Mouse (Mus musculus) hindbrain, embryonic 11.5 days (tissue): ENCODE results near the gene Wipf1. TPM values are rescaled to one million over a fixed set of nuclear protein-coding genes. Genes with fewer than 3 reads are reported as not detected.

Experiments used
- ATAC-seq: fragments of 200-750 bp; cut with Nextera tagmentation; 2 replicates; pipeline ENCODE4 v1.8.0; 2017; ENCODE audit warnings: mild to moderate bottlenecking, moderate TSS enrichment, moderate library complexity; ENCODE audit not compliant: low FRiP score
- DNase-seq: peaks from one replicate; pipeline ENCODE4 v3.0.0-alpha.2; 2015; ENCODE audit warnings: low spot score
- H3K27ac ChIP-seq: fragments of 300-500 bp; sonication (generic); 2 replicates; pipeline ENCODE4 v1.5.1; 2014; ENCODE audit warnings: mild to moderate bottlenecking, low read depth, low read length
- H3K27me3 ChIP-seq: fragments of 300-500 bp; sonication (generic); 2 replicates; pipeline ENCODE4 v1.6.1; 2014; ENCODE audit warnings: mild to moderate bottlenecking, low read length, moderate library complexity, mixed read lengths; ENCODE audit not compliant: control insufficient read depth, insufficient read depth
- H3K36me3 ChIP-seq: fragments of 300-500 bp; sonication (generic); 2 replicates; pipeline ENCODE4 v1.6.1; 2014; ENCODE audit warnings: mild to moderate bottlenecking, low read length, moderate library complexity, mixed read lengths; ENCODE audit not compliant: control insufficient read depth, insufficient read depth
- H3K4me1 ChIP-seq: fragments of 300-500 bp; sonication (generic); replicated peaks from 2 replicates; pipeline ENCODE4 v1.6.1; 2014; ENCODE audit warnings: low read length, mixed read lengths; ENCODE audit not compliant: control insufficient read depth, insufficient read depth
- H3K4me2 ChIP-seq: fragments of 300-500 bp; sonication (generic); replicated peaks from 2 replicates; pipeline ENCODE4 v1.6.1; 2014; ENCODE audit warnings: mild to moderate bottlenecking, low read depth, low read length
- H3K4me3 ChIP-seq: fragments of 300-500 bp; sonication (generic); 2 replicates; pipeline ENCODE4 v1.5.1; 2014; ENCODE audit warnings: low read depth, low read length
- H3K9ac ChIP-seq: fragments of 300-500 bp; sonication (generic); 2 replicates; pipeline ENCODE4 v1.6.1; 2014; ENCODE audit warnings: low read depth, low read length
- H3K9me3 ChIP-seq: fragments of 300-500 bp; sonication (generic); 2 replicates; pipeline ENCODE4 v1.6.1; 2016; ENCODE audit warnings: low read length; ENCODE audit not compliant: control insufficient read depth
- WGBS: fragments of 180-500 bp; shearing (Covaris S2); extraction: QIAGEN DNeasy Blood & Tissue Kit; methylation state at CpG from one replicate; pipeline ENCODE4 v1.1.7; 2014; 5-methylcytosine and 5-hydroxymethylcytosine counted together
- polyA plus RNA-seq: library from polyadenylated mRNA; unstranded; fragments of >200 nt; fragmentation: Nextera tagmentation; extraction: Ambion mirVana; gene quantifications from 2 replicates; pipeline ENCODE4 v1.2.1, GENCODE M21; 2014

Gene Wipf1
- polyA plus RNA-seq, 1 experiment from 2014 or later: 9.7 TPM

GRCm38 (mm10) chr2:73407662-73408061 lies 121.9 kb downstream of the Wipf1 start:
- Histone ChIP-seq H3K36me3 (no peaks in the 10 kb centered on the region), H3K4me1 (no peaks in the 10 kb centered on the region), H3K4me2 (no peak overlapping the region), H3K9ac (no peak overlapping the region), H3K27ac (no peak overlapping the region), H3K27me3 (no peaks in the 10 kb centered on the region), H3K9me3 (no peaks in the 10 kb centered on the region), H3K4me3 (no peak overlapping the region)
- 59% methylated on average over 4 of the region's 4 CpGs for WGBS
- no peak for ATAC-seq
- DNase-seq: no peak

GRCm38 (mm10) chr2:73406336-73406915 lies 123.1 kb downstream of the Wipf1 start:
- ATAC-seq: no peak
- H3K9me3 ChIP-seq: no peaks in the 10 kb centered on the region
- H3K4me1 ChIP-seq: no peaks in the 10 kb centered on the region
- DNase-seq: no peak
- WGBS: 85% methylated on average over 9 of the region's 9 CpGs
- H3K27me3 ChIP-seq: no peaks in the 10 kb centered on the region
- no peak overlapping the region for H3K4me3 ChIP-seq
- no peak overlapping the region for H3K4me2 ChIP-seq
- H3K9ac ChIP-seq: no peak overlapping the region
- H3K36me3 ChIP-seq: no peaks in the 10 kb centered on the region
- no peak overlapping the region for H3K27ac ChIP-seq

- ATAC-seq (no peak), DNase-seq (no peak)
- Histone ChIP-seq H3K4me2 (no peak overlapping the region), H3K36me3 (no peaks in the 10 kb centered on the region), H3K4me3 (no peak overlapping the region), H3K9ac (no peak overlapping the region), H3K9me3 (no peaks in the 10 kb centered on the region), H3K27me3 (no peaks in the 10 kb centered on the region), H3K4me1 (no peaks in the 10 kb centered on the region), H3K27ac (no peak overlapping the region)
- WGBS: 87% methylated on average over 7 of the region's 7 CpGs
Measured at GRCm38 (mm10) chr2:73404980-73405379, 124.6 kb downstream of the Wipf1 start.

- Histone ChIP-seq H3K36me3 (no peaks in the 10 kb centered on the region), H3K4me1 (no peaks in the 10 kb centered on the region), H3K9me3 (no peaks in the 10 kb centered on the region), H3K27ac (no peak overlapping the region), H3K4me2 (no peak overlapping the region), H3K9ac (no peak overlapping the region), H3K27me3 (no peaks in the 10 kb centered on the region), H3K4me3 (no peak overlapping the region)
- 92% methylated on average over 9 of the region's 9 CpGs for WGBS
- DNase-seq: no peak
- no peak for ATAC-seq
Measured at GRCm38 (mm10) chr2:73404442-73404841, 125.1 kb downstream of the Wipf1 start.

GRCm38 (mm10) chr2:73403385-73404013 lies 126.0 kb downstream of the Wipf1 start:
- DNase-seq (no peak), ATAC-seq (no peak)
- Histone ChIP-seq H3K9me3 (no peaks in the 10 kb centered on the region), H3K4me3 (no peak overlapping the region), H3K4me1 (no peaks in the 10 kb centered on the region), H3K36me3 (no peaks in the 10 kb centered on the region), H3K27ac (no peak overlapping the region), H3K4me2 (no peak overlapping the region), H3K27me3 (no peaks in the 10 kb centered on the region), H3K9ac (no peak overlapping the region)
- 88% methylated on average over 15 of the region's 15 CpGs for WGBS

GRCm38 (mm10) chr2:73401689-73402088 lies 127.8 kb downstream of the Wipf1 start:
- H3K9me3 ChIP-seq: no peaks in the 10 kb centered on the region
- H3K4me1 ChIP-seq: no peaks in the 10 kb centered on the region
- H3K4me3 ChIP-seq: no peak overlapping the region
- no peaks in the 10 kb centered on the region for H3K36me3 ChIP-seq
- no peak for DNase-seq
- WGBS: 47% methylated on average over 1 of the region's 1 CpGs
- H3K27me3 ChIP-seq: no peaks in the 10 kb centered on the region
- H3K4me2 ChIP-seq: no peak overlapping the region
- no peak overlapping the region for H3K27ac ChIP-seq
- H3K9ac ChIP-seq: no peak overlapping the region
- ATAC-seq: no peak

GRCm38 (mm10) chr2:73397476-73397875 lies 132.1 kb downstream of the Wipf1 start:
- no peak overlapping the region for H3K27ac ChIP-seq
- no peak overlapping the region for H3K9ac ChIP-seq
- H3K36me3 ChIP-seq: no peaks in the 10 kb centered on the region
- H3K27me3 ChIP-seq: no peaks in the 10 kb centered on the region
- DNase-seq (no peak), ATAC-seq (no peak)
- no peak overlapping the region for H3K4me3 ChIP-seq
- WGBS: 90% methylated on average over 2 of the region's 2 CpGs
- H3K4me2 ChIP-seq: no peak overlapping the region
- H3K4me1 ChIP-seq: no peaks in the 10 kb centered on the region
- H3K9me3 ChIP-seq: no peaks in the 10 kb centered on the region

GRCm38 (mm10) chr2:73396828-73397325 lies 132.7 kb downstream of the Wipf1 start:
- Histone ChIP-seq H3K9ac (no peak overlapping the region), H3K4me3 (no peak overlapping the region), H3K4me2 (no peak overlapping the region), H3K4me1 (no peaks in the 10 kb centered on the region), H3K27me3 (no peaks in the 10 kb centered on the region), H3K27ac (no peak overlapping the region), H3K36me3 (no peaks in the 10 kb centered on the region), H3K9me3 (no peaks in the 10 kb centered on the region)
- ATAC-seq (no peak), DNase-seq (no peak)
- 96% methylated on average over 3 of the region's 3 CpGs for WGBS

GRCm38 (mm10) chr2:73395516-73395915 lies 134.0 kb downstream of the Wipf1 start:
- Histone ChIP-seq H3K27me3 (no peaks in the 10 kb centered on the region), H3K9me3 (no peaks in the 10 kb centered on the region), H3K36me3 (no peaks in the 10 kb centered on the region), H3K27ac (no peak overlapping the region), H3K4me3 (no peak overlapping the region), H3K4me1 (no peaks in the 10 kb centered on the region), H3K9ac (no peak overlapping the region), H3K4me2 (no peak overlapping the region)
- no peak for DNase-seq
- WGBS: 88% methylated on average over 8 of the region's 8 CpGs
- no peak for ATAC-seq
